Mouse (Mus musculus): Measurements from ENCODE around the gene Prkab1.

DNA sequence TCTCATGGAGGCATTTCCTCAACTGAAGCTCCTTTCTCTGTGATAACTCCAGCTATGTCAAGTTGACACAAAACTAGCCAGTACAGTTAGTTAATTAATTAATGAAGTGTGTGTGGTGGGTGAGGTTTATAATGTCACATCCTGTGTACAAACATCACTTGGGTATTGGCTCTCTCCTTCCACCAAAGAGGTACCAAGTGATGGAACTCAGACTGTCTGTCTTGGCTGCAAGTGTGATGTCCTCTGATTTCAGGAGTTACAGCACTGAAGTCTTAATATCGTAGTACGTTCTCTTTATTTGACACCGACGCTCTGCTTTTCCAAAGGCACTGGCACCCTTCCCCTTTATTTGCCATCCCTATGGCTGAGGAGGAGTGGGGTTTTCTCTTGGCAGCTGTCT is 45.3 kb upstream of the Prkab1 start:
- TF ChIP-seq CTCF (IDR thresholded peaks at IDR 0.05; ENCODE audit: low read depth) (no peak), EP300 (IDR thresholded peaks at IDR 0.05; ENCODE audit: low read depth) (no peak)
